Mouse (Mus musculus) embryonic facial prominence, embryonic 15.5 days (tissue): ENCODE measurements around the gene Cdc42bpg. TPM values are rescaled to one million over a fixed set of nuclear protein-coding genes. Genes with fewer than 3 reads are reported as not detected.
"Not testable (repeated sequence)": the region's sequence is repeated elsewhere in the genome, so short reads cannot be mapped to it uniquely, and the experiment has no call there.

Source experiments
- ATAC-seq: fragments of 200-750 bp; cut with Nextera tagmentation; 2 replicates; pipeline ENCODE4 v1.8.0; 2017; ENCODE audit warnings: low read depth, moderate TSS enrichment; ENCODE audit not compliant: insufficient number of reproducible peaks, low FRiP score, low TSS enrichment
- H3K27ac ChIP-seq: fragments of 300-500 bp; sonication (generic); replicated peaks from 2 replicates; pipeline ENCODE4 v1.5.1; 2015; ENCODE audit warnings: mild to moderate bottlenecking, inconsistent platforms
- H3K27me3 ChIP-seq: fragments of 300-500 bp; sonication (generic); 2 replicates; pipeline ENCODE4 v1.6.1; 2015; ENCODE audit warnings: inconsistent platforms
- H3K36me3 ChIP-seq: fragments of 300-500 bp; sonication (generic); 2 replicates; pipeline ENCODE4 v1.6.1; 2015; ENCODE audit warnings: mild to moderate bottlenecking, inconsistent platforms
- H3K4me1 ChIP-seq: fragments of 300-500 bp; sonication (generic); 2 replicates; pipeline ENCODE4 v1.6.1; 2015; ENCODE audit warnings: inconsistent platforms
- H3K4me2 ChIP-seq: fragments of 300-500 bp; sonication (generic); replicated peaks from 2 replicates; pipeline ENCODE4 v1.6.1; 2015; ENCODE audit warnings: mild to moderate bottlenecking, inconsistent platforms
- H3K4me3 ChIP-seq: fragments of 300-500 bp; sonication (generic); replicated peaks from 2 replicates; pipeline ENCODE4 v1.5.1; 2015; ENCODE audit warnings: mild to moderate bottlenecking, inconsistent platforms
- H3K9ac ChIP-seq: fragments of 300-500 bp; sonication (generic); 2 replicates; pipeline ENCODE4 v1.6.1; 2015; ENCODE audit warnings: inconsistent platforms
- H3K9me3 ChIP-seq: fragments of 300-500 bp; sonication (generic); replicated peaks from 2 replicates; pipeline ENCODE4 v1.6.1; 2016; ENCODE audit warnings: inconsistent platforms
- WGBS: fragments of 180-500 bp; shearing (Covaris S2); methylation state at CpG from one replicate; pipeline ENCODE4 v1.1.7; 2015; 5-methylcytosine and 5-hydroxymethylcytosine counted together
- polyA plus RNA-seq: library from polyadenylated mRNA; unstranded; fragments of >200 nt; fragmentation: Nextera tagmentation; extraction: Ambion mirVana; gene quantifications from 2 replicates; pipeline ENCODE4 v1.2.1, GENCODE M21; 2015

Gene Cdc42bpg
- polyA plus RNA-seq, 1 experiment from 2014 or later, result 1.5 TPM

GRCm38 (mm10) chr19:6311783-6312182, 5.5 kb downstream of the Cdc42bpg start:
- peaks cover 65% of the 10 kb centered on the region for H3K36me3 ChIP-seq
- not testable (repeated sequence) for ATAC-seq
- WGBS, result 81% methylated on average over 3 of the region's 3 CpGs

DNA sequence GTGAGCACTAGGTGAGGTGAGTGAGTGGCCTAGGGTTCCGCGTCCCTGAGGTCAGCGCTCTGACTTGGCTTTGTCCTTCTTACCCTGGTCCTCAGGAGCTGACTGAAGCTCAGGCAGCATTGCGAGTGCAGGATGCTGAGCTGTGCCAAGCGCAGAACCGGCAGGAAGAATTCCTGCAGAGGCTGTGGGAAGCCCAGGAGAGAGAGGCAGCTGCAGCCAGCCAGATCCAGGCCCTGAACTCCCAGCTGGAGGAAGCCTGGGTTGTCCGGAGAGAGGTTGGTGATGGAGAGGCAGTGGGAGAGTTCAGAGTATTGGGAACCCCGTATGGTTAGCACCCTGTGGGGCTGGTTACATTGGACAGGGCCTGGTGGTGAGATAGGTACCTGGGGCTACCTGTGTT, 7.5 kb downstream of the Cdc42bpg start:
- peaks cover 4% of the 10 kb centered on the region for H3K4me1 ChIP-seq
- no peak overlapping the region for H3K4me3 ChIP-seq
- H3K4me2 ChIP-seq, result no peak overlapping the region
- H3K27me3 ChIP-seq, result no peaks in the 10 kb centered on the region
- H3K9me3 ChIP-seq, result no peaks in the 10 kb centered on the region
- no peak overlapping the region for H3K27ac ChIP-seq
- peaks cover 85% of the 10 kb centered on the region for H3K36me3 ChIP-seq
- H3K9ac ChIP-seq, result no peak overlapping the region
- WGBS, result 85% methylated on average over 8 of the region's 8 CpGs
- ATAC-seq, result no peak

More at GRCm38 (mm10) chr19:6311783-6312182, 5.5 kb downstream of the Cdc42bpg start:
- not testable (repeated sequence) for H3K27ac ChIP-seq, H3K4me3 ChIP-seq, H3K9ac ChIP-seq, H3K9me3 ChIP-seq, H3K4me2 ChIP-seq, H3K27me3 ChIP-seq
- H3K4me1 ChIP-seq, result peaks cover 19% of the 10 kb centered on the region

DNA sequence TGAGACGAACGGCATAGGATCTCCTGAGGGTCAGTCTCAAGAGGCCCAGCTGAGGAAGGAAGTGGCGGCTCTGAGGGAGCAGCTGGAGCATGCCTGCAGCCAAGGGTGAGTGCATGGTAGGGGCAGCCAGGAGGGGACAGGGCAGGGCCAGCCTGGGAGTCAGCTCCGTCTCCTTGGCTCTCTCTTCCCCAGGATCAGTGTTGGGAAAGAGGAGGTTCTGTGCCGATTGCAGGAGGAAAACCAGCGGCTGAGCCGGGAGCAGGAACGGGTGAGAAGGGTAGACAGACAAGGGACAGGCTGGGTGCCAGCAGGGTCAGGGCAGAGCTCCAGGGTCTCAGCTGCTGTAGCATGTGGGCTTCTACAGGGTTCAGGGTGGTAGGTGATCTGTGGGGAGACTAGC, 8.3 kb downstream of the Cdc42bpg start:
- H3K4me1 ChIP-seq, result no peaks in the 10 kb centered on the region
- H3K36me3 ChIP-seq, result peaks cover 92% of the 10 kb centered on the region
- H3K27ac ChIP-seq, result no peak overlapping the region
- WGBS, result 73% methylated on average over 8 of the region's 8 CpGs
- H3K4me3 ChIP-seq, result no peak overlapping the region
- ATAC-seq, result no peak
- H3K9ac ChIP-seq, result no peak overlapping the region
- H3K9me3 ChIP-seq, result no peaks in the 10 kb centered on the region
- no peak overlapping the region for H3K4me2 ChIP-seq
- H3K27me3 ChIP-seq, result no peaks in the 10 kb centered on the region

DNA sequence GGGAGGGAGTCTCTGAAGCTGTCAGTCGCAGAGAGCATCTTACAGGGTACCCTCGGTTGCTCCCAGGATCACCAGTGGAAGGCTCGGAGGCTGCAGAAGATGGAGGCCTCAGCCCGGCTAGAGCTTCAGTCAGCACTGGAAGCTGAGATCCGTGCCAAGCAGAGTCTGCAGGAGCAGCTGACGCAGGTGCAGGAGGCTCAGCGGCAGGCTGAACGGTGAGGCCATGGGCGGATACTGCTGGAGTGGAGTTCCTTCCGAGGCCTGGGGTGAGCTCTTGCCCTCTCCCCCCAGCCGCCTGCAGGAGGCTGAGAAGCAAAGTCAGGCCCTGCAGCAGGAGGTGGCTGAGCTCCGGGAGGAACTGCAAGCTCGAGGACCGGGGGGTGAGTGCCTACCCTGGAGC, 9.3 kb downstream of the Cdc42bpg start:
- H3K9me3 ChIP-seq, result no peaks in the 10 kb centered on the region
- no peaks in the 10 kb centered on the region for H3K4me1 ChIP-seq
- H3K36me3 ChIP-seq, result peaks cover 99% of the 10 kb centered on the region
- H3K27ac ChIP-seq, result no peak overlapping the region
- no peak overlapping the region for H3K9ac ChIP-seq
- H3K4me3 ChIP-seq, result no peak overlapping the region
- no peak overlapping the region for H3K4me2 ChIP-seq
- ATAC-seq, result no peak
- 67% methylated on average over 14 of the region's 14 CpGs for WGBS
- no peaks in the 10 kb centered on the region for H3K27me3 ChIP-seq

DNA sequence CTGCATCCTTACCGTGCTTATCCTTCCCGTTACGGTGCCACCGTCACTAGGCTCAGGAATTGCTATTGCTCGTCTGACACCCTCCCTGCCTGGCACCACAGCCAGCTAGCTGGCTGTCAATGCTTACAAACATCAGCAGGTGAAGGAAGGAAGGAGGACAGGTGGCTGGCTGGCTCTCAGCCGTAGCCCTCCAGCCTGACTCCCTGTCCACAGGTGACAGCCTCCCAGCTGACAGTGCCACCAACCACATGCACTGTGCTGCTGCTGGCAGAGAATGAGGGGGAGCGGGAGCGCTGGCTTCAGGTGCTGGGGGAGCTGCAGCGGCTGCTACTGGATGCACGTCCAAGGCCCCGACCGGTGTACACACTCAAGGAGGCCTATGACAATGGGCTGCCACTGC, 11.9 kb downstream of the Cdc42bpg start:
- Histone ChIP-seq H3K4me3 (no peak overlapping the region), H3K9me3 (no peaks in the 10 kb centered on the region), H3K4me1 (peaks cover 10% of the 10 kb centered on the region; the same call in 1 of the 2 replicates), H3K27ac (no peak overlapping the region), H3K4me2 (no peak overlapping the region), H3K27me3 (no peaks in the 10 kb centered on the region), H3K36me3 (peaks cover 89% of the 10 kb centered on the region), H3K9ac (no peak overlapping the region)
- WGBS, result 93% methylated on average over 12 of the region's 12 CpGs
- ATAC-seq, result no peak

- Histone ChIP-seq H3K36me3 (peaks cover 71% of the 10 kb centered on the region), H3K27ac (peak overlapping the region; percentile 55), H3K27me3 (no peaks in the 10 kb centered on the region), H3K4me2 (0 out of 2 replicates have a peak overlapping the region, but pooled peaks have one; percentile 6), H3K9ac (no peak overlapping the region), H3K4me3 (no peak overlapping the region), H3K4me1 (peaks cover 10% of the 10 kb centered on the region; the same call in 1 of the 2 replicates), H3K9me3 (no peaks in the 10 kb centered on the region)
- WGBS, result 59% methylated on average over 8 of the region's 8 CpGs
- ATAC-seq, result 0 out of 2 replicates have a peak, but pooled peaks have one; percentile 13
Observed at GRCm38 (mm10) chr19:6321358-6321757, 15.1 kb downstream of the Cdc42bpg start.

GRCm38 (mm10) chr19:6321786-6322621, 15.7 kb downstream of the Cdc42bpg start:
- no peaks in the 10 kb centered on the region for H3K9me3 ChIP-seq
- H3K4me3 ChIP-seq, result no peak overlapping the region
- H3K27me3 ChIP-seq, result no peaks in the 10 kb centered on the region
- peaks cover 64% of the 10 kb centered on the region for H3K36me3 ChIP-seq
- 0 out of 2 replicates have a peak, but pooled peaks have one; percentile 26 for ATAC-seq
- H3K4me2 ChIP-seq, result 0 out of 2 replicates have a peak overlapping the region, but pooled peaks have one; percentile 6
- 70% methylated on average over 33 of the region's 33 CpGs for WGBS
- peaks cover 10% of the 10 kb centered on the region; the same call in 1 of the 2 replicates for H3K4me1 ChIP-seq
- H3K9ac ChIP-seq, result no peak overlapping the region
- H3K27ac ChIP-seq, result peak overlapping the region; percentile 39; the same call in 1 of the 2 replicates

DNA sequence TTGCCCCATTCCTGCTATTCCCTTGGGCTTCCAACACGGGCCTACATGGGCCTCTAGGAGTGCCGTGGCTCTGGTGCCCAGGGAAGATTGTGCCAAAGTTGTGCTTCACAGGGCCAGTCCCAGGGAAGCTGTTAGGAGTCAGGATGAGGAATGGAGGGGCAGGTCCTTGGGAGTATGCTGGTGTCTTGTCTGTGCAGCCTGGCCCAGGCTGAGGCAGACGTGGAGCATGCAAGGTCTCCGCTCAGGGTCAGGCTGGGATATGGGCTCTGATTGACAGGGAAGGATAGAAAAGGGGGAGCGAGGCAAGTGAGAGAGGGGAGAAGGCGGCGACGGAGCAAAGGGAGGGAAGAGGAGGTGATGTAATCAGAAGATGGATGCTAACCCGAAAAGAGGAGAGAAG, 18.5 kb downstream of the Cdc42bpg start:
- WGBS, result 77% methylated on average over 9 of the region's 9 CpGs
- Histone ChIP-seq H3K27ac (no peak overlapping the region), H3K4me1 (peaks cover 10% of the 10 kb centered on the region; the same call in 1 of the 2 replicates), H3K4me3 (no peak overlapping the region), H3K4me2 (no peak overlapping the region), H3K36me3 (peaks cover 37% of the 10 kb centered on the region), H3K27me3 (no peaks in the 10 kb centered on the region), H3K9ac (no peak overlapping the region), H3K9me3 (no peaks in the 10 kb centered on the region)
- no peak for ATAC-seq

DNA sequence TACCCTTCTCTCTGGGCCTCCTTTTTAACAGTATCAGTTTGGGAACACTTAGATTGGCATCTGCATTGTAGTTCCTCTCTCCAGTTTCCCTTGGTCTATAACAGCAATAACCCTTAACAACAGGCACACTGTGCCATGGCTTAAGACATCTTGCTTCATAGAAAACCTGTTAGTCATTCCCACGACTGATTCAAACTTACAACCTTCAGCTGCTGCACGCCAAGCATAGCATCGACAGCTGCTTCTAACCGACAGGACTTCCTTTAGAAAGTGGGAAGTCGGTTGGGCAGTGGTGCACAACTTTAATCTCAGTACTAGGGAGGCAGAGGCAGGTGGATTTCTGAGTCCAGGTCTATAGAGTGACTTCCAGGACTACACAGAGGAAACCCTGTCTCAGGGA, 24.9 kb downstream of the Cdc42bpg start:
- Histone ChIP-seq H3K27me3 (no peaks in the 10 kb centered on the region), H3K9me3 (no peaks in the 10 kb centered on the region), H3K9ac (no peak overlapping the region), H3K4me1 (peaks cover 23% of the 10 kb centered on the region), H3K36me3 (peaks cover under 1% of the 10 kb centered on the region; the same call in 1 of the 2 replicates), H3K4me3 (0 out of 2 replicates have a peak overlapping the region, but pooled peaks have one; percentile 6), H3K27ac (no peak overlapping the region; the same call in 1 of the 2 replicates), H3K4me2 (peak overlapping the region; percentile 38; the same call in 1 of the 2 replicates)
- 49% methylated on average over 5 of the region's 5 CpGs for WGBS
- ATAC-seq, result no peak

GRCm38 (mm10) chr19:6331719-6332516, 25.7 kb downstream of the Cdc42bpg start:
- Histone ChIP-seq H3K27me3 (no peaks in the 10 kb centered on the region), H3K4me1 (peaks cover 30% of the 10 kb centered on the region), H3K9ac (no peak overlapping the region), H3K27ac (no peak overlapping the region; the same call in 1 of the 2 replicates), H3K4me2 (peak overlapping the region; percentile 38), H3K4me3 (0 out of 2 replicates have a peak overlapping the region, but pooled peaks have one; percentile 6), H3K9me3 (no peaks in the 10 kb centered on the region), H3K36me3 (peaks cover 4% of the 10 kb centered on the region; the same call in 1 of the 2 replicates)
- no peak for ATAC-seq
- 22% methylated on average over 13 of the region's 13 CpGs for WGBS
